Mouse (Mus musculus) lung, postnatal 0 days (tissue): Measurements from ENCODE around the gene Get4.

Experiments
- CTCF ChIP-seq: IDR thresholded peaks from 2 replicates; pipeline ENCODE4 v1.5.1; 2016; ENCODE audit warnings: antibody characterized with exemption, mild to moderate bottlenecking
- EP300 ChIP-seq: IDR thresholded peaks from 2 replicates; pipeline ENCODE4 v1.6.1; 2016; ENCODE audit warnings: antibody characterized with exemption, mild to moderate bottlenecking, control low read depth

- TF ChIP-seq CTCF, result no peak
- TF ChIP-seq EP300, result no peak
Observed at GRCm38 (mm10) chr5:139310477-139310876, 58.4 kb downstream of the Get4 start.
